Mouse (Mus musculus): Measurements from ENCODE around the gene Dnm1. TPM values are rescaled to one million over a fixed set of nuclear protein-coding genes. Genes with fewer than 3 reads are reported as not detected.
"Not testable (repeated sequence)": the region's sequence is repeated elsewhere in the genome, so short reads cannot be mapped to it uniquely, and the experiment has no call there.

Gene Dnm1
- total RNA-seq, 2 experiments from 2014 or later = 9.8 to 13.5 TPM

DNA sequence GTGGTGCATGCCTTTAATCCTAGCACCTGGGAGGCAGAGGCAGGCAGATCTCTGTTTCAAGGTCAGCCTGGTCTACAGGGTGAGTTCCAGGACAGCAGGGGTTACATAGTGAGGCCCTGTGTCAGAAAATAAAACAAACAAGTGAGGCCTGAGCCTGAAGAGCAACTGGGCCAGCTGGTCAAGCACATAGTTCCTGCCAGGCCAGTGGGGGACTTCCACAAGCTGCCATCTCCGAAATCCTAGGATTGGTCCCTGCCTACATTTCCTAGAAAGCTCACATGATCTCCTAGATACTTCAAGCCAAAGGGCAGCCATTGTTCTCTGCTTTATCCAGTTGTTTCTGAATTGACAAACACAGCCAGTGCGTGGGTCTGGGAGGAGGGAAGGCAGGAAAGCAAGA is 57.3 kb downstream of the Dnm1 start:
- intact Hi-C loops (cut with DNase I; ENCODE audit: low total_unique reads); DNase-seq: not testable (repeated sequence)

DNA sequence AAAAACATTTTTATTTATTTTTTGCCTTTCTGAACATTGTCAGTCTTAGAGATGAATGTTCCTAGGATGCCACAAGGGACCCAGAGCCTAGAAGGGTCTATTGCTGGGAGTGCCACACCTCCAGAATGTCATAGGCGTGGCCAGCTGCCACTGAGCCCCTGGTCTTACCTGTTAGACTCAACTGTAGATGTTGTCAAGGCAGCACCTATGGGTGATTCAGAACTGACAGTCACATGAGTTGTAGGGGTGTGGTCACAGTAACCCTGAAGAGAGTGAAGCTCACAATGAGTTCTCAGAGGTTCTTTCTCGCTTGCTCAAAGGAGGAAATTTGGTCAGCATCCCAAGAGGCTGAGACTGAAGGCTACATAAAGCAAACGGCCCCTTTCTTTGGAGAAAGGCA is 57.9 kb downstream of the Dnm1 start:
- no peak for DNase-seq
- intact Hi-C loops (cut with DNase I; ENCODE audit: low total_unique reads) = no loop called here

DNA sequence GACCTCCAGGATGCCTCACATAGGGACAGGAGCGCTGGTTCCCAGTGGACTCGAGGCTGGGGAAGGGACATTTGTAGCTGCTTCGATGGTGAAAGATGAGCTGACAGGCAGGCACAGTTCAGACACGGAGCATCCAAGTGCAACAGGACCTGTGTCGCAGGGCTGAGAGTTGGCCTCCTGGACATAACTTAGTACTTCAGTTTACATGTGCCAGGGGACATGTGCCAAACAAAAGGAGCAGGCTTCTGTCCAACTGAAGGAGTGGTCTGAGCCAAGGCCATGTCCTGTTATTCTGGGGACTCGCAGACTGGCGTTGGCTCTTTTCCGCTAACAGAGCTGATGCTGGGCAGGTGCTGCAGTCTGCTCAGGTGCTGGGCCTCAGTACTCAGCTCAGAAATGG is 58.8 kb downstream of the Dnm1 start:
- peak; percentile 64 for DNase-seq
- intact Hi-C loops (cut with DNase I; ENCODE audit: low total_unique reads) = no loop called here

DNA sequence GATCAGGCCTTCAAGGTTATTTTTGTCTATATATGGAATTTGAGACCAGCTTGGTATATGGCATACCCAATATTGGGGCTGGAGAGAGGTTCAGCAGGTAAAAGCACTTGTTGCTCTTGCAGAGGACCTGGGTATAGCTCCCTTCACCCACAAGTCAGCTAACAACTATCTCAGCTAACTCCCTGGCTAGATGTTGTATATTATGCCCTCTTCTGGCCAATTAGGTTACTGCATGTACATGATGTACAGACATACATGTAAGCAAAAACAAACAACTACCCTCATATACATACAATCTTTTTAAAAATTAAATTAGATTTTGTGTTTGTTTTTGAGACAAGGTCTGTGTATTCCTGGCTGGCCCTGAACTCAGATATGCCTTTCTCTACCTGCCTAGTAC is 63.6 kb downstream of the Dnm1 start:
- no peak for DNase-seq
- intact Hi-C loops (cut with DNase I; ENCODE audit: low total_unique reads) = no loop called here

DNA sequence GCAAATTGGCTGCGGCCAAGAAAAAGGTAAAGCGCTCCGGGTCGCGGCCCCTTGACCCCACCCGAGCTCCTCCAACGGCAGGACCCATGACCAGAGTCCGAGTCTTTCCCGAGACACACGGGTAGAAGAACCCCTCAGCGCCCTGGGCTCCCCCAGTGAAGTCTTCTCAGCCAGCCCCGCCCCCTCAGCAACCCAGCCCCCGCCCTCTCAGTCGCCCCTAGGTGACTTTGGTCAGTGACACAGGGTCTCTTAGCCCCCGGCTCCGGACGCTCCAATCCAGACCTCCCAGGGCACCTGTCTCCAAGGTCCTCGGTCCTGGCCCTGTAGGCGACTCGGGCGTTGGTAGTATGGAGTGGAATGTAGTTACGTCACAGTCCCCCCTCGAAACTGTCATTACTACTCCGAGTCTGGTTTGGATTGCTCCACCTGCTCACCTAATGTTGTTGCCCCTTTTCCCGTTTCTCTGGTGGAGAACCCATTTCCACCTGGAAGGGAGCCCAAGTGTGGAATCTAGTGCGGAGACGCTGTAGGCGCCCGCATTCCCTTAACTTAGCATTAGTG is 64.7 kb downstream of the Dnm1 start:
- no peak for DNase-seq
- intact Hi-C loops (cut with DNase I; ENCODE audit: low total_unique reads) = no loop called here

DNA sequence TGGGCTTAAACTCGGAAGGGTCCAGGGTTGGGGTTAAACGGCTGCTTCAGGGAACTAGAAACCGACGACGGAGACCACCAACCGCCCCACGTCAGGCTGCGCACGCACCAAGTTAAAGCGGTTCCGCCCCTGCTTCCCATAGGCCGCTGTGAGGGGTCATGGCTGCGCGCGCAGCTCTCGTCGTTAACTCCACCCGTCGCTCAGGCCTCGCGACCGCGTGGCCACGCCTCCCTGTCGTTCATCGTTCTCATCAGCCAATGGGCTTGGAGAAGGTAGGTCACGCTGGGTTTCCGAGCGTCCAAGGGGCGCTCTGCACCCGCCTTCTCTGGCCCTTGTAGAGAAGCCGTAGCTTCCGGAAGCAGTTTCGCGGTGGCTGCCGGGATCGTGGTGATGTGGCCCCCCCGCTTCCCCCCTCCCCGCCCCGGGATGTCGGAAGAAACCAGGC is 65.2 kb downstream of the Dnm1 start, which contains the start of gene Swi5:
Swi5 (minus strand) TSS at position 153 of the 445 bp plus-strand sequence.
- peak; percentile 99 for DNase-seq
- intact Hi-C loops (cut with DNase I; ENCODE audit: low total_unique reads) = no loop called here

DNA sequence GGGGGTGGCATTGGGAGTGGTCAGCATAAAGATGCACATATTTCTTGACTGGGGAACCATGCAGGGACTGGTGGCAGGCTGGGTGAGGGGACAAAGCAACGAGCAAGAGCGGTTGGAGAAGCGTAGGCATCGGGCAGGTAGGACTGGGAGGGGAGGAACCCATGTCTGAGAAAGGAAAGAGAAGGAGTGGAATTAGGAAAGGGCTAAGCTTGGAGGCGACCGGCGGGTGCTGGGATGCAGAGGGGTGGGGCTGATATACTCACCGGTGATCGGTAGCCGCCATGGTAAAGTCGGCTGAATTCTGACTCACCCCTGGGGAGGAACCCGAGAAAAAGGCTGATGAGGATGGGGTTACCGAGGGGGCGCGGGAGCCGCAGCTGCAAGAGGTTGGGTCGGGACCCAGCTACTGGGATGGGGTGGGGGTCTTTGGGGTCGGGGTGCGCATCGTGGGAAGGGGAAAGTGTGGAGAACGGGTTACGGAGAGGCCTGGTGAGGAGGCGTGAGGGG is 65.8 kb downstream of the Dnm1 start, which contains the start of gene Golga2:
Golga2 (plus strand) TSS at position 51 of the 507 bp plus-strand sequence.
- DNase-seq = no peak
- intact Hi-C loops (cut with DNase I; ENCODE audit: low total_unique reads) = no loop called here

DNA sequence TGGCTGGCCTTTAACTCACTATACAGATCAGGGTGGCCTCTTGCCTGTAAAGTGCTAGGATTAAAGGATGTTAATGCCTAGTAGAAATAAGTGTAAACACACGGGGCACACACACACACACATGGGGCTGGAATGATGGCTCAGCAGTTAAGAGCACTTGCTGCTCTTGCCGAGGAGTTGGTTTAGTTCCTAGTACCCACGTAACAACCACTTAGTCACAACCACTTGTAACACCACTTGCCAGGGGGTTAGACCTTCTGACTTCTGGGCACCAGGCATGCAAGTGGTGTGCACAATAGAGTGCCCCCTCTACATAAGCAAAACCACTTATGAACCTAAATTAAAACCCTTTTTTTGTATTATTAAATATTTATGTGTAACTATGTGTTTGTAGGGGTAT is 69.2 kb downstream of the Dnm1 start:
- DNase-seq = no peak
- intact Hi-C loops (cut with DNase I; ENCODE audit: low total_unique reads) = no loop called here

DNA sequence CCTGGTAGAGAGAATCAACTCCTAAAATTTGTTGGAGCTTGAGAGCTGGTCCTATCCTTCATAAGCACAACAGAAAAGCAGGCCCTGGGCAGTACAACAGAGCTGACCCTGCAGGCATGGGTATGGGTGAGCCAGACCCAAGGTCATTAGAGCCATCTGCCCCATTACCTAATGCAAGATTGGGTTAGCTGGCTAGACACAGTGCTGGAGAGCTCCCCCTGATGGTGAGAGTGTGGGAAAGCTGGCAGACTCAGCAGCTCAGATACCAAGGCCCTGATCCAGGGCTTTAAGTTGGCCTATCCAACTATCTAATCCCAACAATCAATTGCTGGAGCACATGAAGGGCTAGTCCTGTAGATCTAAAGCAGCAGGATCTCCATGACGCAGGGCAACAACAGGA is 70.4 kb downstream of the Dnm1 start:
- intact Hi-C loops (cut with DNase I; ENCODE audit: low total_unique reads) = no loop called here

DNA sequence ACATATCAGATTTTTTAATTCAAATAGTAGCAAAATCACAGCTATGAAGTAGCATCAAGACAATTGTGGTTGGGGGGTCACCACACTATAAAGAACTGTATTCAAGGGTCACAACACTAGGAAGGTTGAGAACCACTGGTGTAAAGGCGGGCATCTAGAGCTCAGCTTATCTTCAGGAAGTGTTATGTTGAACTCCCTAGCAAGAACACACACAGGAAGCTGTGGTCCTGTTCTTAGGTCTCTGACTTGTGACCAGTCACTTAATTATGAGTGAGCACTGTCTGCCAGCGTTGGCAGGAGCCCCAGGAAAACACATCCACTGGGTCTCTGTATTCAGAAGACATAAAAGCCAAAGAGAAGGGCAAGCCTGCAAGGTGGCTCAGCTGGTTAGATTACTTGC is 70.8 kb downstream of the Dnm1 start:
- intact Hi-C loops (cut with DNase I; ENCODE audit: low total_unique reads) = no loop called here
- no peak for DNase-seq

More for the DNA sequence above, 70.4 kb downstream of the Dnm1 start:
- peak; percentile 61 for DNase-seq

DNA sequence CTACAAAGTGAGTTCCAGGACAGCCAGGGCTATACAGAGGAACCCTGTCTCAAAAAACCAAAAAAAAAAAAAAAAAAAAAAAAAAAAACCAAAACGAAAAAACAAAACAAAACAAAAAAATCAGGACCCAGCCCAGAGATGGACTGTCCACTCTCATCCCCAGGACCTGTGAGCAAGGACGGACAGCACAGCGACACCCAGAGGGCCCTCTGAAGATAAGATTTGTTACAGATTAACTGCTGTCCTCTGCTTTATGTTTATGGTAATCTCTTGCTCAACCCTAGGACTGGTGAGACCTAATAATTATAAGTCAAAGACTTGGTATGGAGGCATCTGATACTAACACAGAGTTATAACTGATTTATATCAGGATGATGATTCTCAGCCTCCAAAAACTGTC is 77.3 kb downstream of the Dnm1 start:
- intact Hi-C loops (cut with DNase I; ENCODE audit: low total_unique reads) = no loop called here
- DNase-seq = no peak

DNA sequence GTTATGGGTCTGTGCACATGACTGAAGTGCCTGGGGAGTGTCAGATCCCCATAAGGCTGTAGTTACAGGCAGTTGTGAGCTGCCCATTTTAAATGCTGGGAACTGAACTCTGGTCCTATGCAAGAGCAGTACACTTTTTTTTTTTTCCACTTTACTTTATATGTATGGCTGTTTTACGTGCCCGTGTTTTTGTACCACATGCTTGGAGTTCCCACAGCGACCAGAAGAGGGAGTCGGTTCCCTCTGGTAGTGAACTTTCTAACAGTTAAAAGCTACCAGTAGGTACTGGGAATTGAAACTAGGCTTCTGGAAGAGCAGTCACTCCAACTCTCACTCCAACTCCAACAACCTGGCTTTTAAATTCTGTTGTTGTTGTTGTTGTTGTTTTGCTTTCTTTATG is 92.5 kb downstream of the Dnm1 start:
- intact Hi-C loops (cut with DNase I; ENCODE audit: low total_unique reads) = no loop called here
- no peak for DNase-seq

DNA sequence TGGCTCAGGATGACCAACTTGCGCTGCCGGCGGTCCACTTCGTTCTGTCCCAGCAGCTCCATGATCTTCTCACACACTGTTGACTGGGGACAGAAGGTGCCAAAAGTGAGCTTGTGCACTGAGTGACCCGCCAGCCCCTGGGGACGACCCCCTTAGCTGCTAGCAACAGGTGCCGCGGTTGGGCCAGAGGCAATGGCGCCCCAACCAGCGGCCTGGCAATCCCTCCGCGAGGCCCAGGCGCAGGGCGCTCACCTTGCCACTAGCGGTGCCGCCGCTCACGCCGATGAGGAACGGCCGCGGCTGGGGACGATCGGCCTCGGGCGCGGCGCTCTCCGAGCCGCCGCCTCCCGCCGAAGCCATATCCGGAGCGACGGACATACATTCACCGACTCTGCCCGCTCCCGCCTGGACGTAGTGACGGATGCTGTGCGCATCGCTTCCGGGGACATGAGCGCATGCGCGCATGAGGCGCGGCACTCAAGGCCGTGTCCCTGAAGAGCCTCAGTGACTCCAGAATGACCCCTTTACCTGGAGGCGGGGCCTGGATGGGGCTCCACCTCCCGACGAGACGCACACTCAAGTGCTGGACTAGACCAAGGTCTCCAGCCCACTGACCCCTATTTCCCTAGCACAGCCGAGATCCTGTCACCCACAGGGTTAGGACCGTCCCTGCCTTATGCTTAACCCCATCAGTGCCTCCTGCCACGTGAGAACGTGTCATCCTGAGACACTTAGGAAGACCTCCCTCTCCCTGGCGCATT is 93.3 kb downstream of the Dnm1 start, which contains the start of gene Uck1:
Uck1 (minus strand) TSS at position 503 of the 761 bp plus-strand sequence.
- peak; percentile 86 for DNase-seq
- intact Hi-C loops (cut with DNase I; ENCODE audit: low total_unique reads) = no loop called here

DNA sequence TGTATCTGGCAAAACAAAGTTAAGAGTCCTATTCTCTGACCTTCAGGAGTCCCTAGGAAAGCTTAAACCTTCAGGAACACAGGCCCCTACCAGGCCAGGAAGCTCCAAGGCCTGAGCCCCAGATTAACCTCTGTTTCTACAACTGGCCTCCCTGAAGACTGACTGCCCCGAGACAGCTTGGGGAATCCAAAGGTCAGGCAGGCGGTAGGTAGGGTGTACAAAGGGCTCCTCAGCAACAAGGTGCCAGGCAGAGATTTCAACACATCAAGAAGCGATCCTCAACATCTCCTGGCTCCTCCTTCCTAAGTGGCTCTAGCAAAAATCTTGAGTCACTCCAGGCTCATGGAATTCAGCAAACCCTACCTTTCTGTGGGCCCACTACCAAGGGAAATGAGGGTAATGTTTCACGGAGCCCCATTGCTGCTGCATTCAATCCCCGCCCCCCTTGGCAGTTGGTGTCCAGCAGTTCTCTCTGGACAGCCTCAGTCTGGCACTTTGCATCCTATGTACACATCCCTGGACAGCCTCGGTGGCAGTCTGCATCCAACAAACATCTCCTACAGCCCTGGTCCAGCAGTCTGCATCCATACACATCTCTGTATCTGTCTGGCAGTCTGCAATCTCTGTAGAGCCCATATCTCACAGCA is 94.1 kb downstream of the Dnm1 start:
- intact Hi-C loops (cut with DNase I; ENCODE audit: low total_unique reads) = no loop called here
- DNase-seq = no peak

Small RNAs within 50 kb of the gene (microRNA-seq; reads per million reads assigned to microRNA genes)
- gene Gm23363 = 0 reads per million in 2 experiments
- gene Mir199b = 41.1 to 61.6 reads per million in 2 experiments

Other genes starting within 250 kb of the Dnm1 start
- 10 to 100 TPM; 79.2 to 83.9 TPM for gene Prrc2b, start 202.3 kb downstream of the Dnm1 start, total RNA-seq (2021)
- gene Pomt1, start 116.7 kb downstream of the Dnm1 start, total RNA-seq (2021) = 10 to 100 TPM; 14.4 to 17.3 TPM
- gene Uck1, start 93.2 kb downstream of the Dnm1 start, total RNA-seq (2021) = 10 to 100 TPM; 14.7 to 15.2 TPM
- gene Golga2, start 66.0 kb downstream of the Dnm1 start, total RNA-seq (2021) = 10 to 100 TPM; 58.4 to 62.1 TPM
- 100 to 1,000 TPM; 117 to 120 TPM for gene Swi5, start 65.3 kb downstream of the Dnm1 start, total RNA-seq (2021)
- 10 to 100 TPM; 29.3 to 30.0 TPM for gene Ciz1, start 1.0 kb downstream of the Dnm1 start, total RNA-seq (2021)
- gene 1110008P14Rik, start 28.6 kb upstream of the Dnm1 start, total RNA-seq (2021) = 10 to 100 TPM; 44.1 to 49.3 TPM
- 1 to 10 TPM; 2.6 to 4.7 TPM for gene Lcn2, start 34.9 kb upstream of the Dnm1 start, total RNA-seq (2021)
- gene Ptges2, start 42.6 kb upstream of the Dnm1 start, total RNA-seq (2021) = 10 to 100 TPM; 41.3 to 43.2 TPM
- 1 to 10 TPM; 2.4 to 3.1 TPM for gene Naif1, start 97.1 kb upstream of the Dnm1 start, total RNA-seq (2021)
- 10 to 100 TPM; 18.1 to 47.8 TPM for gene Slc25a25, start 98.1 kb upstream of the Dnm1 start, total RNA-seq (2021)
- gene Fam102a, start 182.0 kb upstream of the Dnm1 start, total RNA-seq (2021) = 1 to 10 TPM; 3.5 to 4.2 TPM
- 10 to 100 TPM; 17.6 to 17.8 TPM for gene Dpm2, start 217.5 kb upstream of the Dnm1 start, total RNA-seq (2021)
- gene Pip5kl1, start 221.5 kb upstream of the Dnm1 start, total RNA-seq (2021) = not detected
- not detected for gene 9430097D07Rik, start 222.3 kb upstream of the Dnm1 start, total RNA-seq (2021)
- gene St6galnac4, start 233.8 kb upstream of the Dnm1 start, total RNA-seq (2021) = 10 to 100 TPM; 25.6 to 26.3 TPM
- gene St6galnac6, start 246.4 kb upstream of the Dnm1 start, total RNA-seq (2021) = 10 to 100 TPM; 42.7 to 51.0 TPM

Measured in gastrocnemius, postnatal 14 days (tissue).